Mouse (Mus musculus) heart, postnatal 0 days (tissue): ENCODE data around the gene Spock1.

Source experiments
- CTCF ChIP-seq: IDR thresholded peaks from 2 replicates; pipeline ENCODE4 v1.5.1; 2016; ENCODE audit warnings: antibody characterized with exemption, control low read depth, low read depth
- EP300 ChIP-seq: IDR thresholded peaks from 2 replicates; pipeline ENCODE4 v1.6.1; 2016; ENCODE audit warnings: antibody characterized with exemption, low read depth

- TF ChIP-seq CTCF: no peak
- TF ChIP-seq EP300: no peak
Measured at GRCm38 (mm10) chr13:57444977-57445376, 463.2 kb downstream of the Spock1 start.
